Mouse (Mus musculus) megakaryocyte, embryonic 14.5 days (primary cell): Measurements from ENCODE around the gene B3gat3.

Experiments used
- FLI1 ChIP-seq: IDR thresholded peaks from 2 replicates; pipeline ENCODE4 v1.6.1; 2012; ENCODE audit warnings: low read length, inconsistent platforms, mixed read lengths
- GATA1 ChIP-seq: IDR thresholded peaks from 3 replicates; pipeline ENCODE4 v1.6.1; 2012; ENCODE audit warnings: mixed read lengths, low read length, inconsistent platforms, borderline replicate concordance

GRCm38 (mm10) chr19:8881034-8881392 is 39.2 kb upstream of the B3gat3 start:
- TF ChIP-seq GATA1 (no peak), FLI1 (no peak)
